Mouse (Mus musculus): ENCODE measurements at regions not wholly inside any gene's neighbourhood (a gene's known extent, or its start where the extent isn't known, plus 50 kb on each side); places are given as distances from the start of the nearest gene placed in this dataset.

GRCm38 (mm10) chr13:99572381-99572780 is 56.0 kb upstream of the Map1b start:
- DNase-seq = no peak
